Mouse (Mus musculus) bone marrow macrophage, adult 2 months (primary cell): ENCODE measurements around the gene Serpinb6a. TPM values are rescaled to one million over a fixed set of nuclear protein-coding genes. Genes with fewer than 3 reads are reported as not detected.

ENCODE experiments used
- H3K27ac ChIP-seq: 2 replicates; pipeline ENCODE4 v1.5.1; 2012; ENCODE audit warnings: low read depth, low read length; ENCODE audit not compliant: insufficient read depth
- H3K4me1 ChIP-seq: 2 replicates; pipeline ENCODE4 v1.6.1; 2012; ENCODE audit warnings: low read length; ENCODE audit not compliant: control insufficient read depth, insufficient read depth
- H3K4me3 ChIP-seq: 2 replicates; pipeline ENCODE4 v1.5.1; 2012; ENCODE audit warnings: mild to moderate bottlenecking, low read length, moderate library complexity; ENCODE audit not compliant: insufficient read depth
- CTCF ChIP-seq: IDR thresholded peaks from 2 replicates; pipeline ENCODE4 v1.5.1; 2012; ENCODE audit warnings: low read depth, mild to moderate bottlenecking, low read length, moderate library complexity
- POLR2A ChIP-seq: IDR thresholded peaks from 2 replicates; pipeline ENCODE4 v1.6.1; 2012; ENCODE audit warnings: mild to moderate bottlenecking, low read depth, low read length, borderline replicate concordance
- polyA plus RNA-seq: library from polyadenylated mRNA; stranded (reverse); fragments of >200 nt; gene quantifications from 2 replicates; pipeline ENCODE4 v1.2.4, GENCODE M21; 2012; ENCODE audit not compliant: missing spikeins, insufficient read depth, insufficient read length

The Serpinb6a gene
- polyA plus RNA-seq, 1 experiment = 743 TPM

DNA sequence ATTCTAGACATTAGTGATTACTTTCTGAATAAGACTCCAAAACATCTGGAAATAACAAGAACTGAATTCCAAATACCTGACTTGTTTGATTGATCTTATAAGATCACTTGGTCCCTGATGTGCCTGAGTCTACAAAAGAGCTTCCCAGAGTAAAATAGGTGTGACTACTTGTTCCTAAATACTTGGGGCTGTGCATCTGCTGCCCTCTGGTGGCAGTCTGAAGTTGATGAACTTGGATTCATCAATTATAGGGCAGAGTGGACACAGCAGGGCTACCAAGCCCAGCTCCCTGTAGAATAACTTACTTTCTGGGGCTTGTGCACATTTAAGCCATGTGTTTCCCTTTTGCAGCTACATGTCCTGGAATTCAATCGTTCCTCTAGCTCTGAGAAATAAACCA, 7.4 kb downstream of the Serpinb6a start:
- Histone ChIP-seq H3K4me1 (peaks cover 10% of the 10 kb centered on the region), H3K4me3 (no peak overlapping the region), H3K27ac (no peak overlapping the region)
- TF ChIP-seq CTCF = peak; percentile 39
- TF ChIP-seq POLR2A = no peak

DNA sequence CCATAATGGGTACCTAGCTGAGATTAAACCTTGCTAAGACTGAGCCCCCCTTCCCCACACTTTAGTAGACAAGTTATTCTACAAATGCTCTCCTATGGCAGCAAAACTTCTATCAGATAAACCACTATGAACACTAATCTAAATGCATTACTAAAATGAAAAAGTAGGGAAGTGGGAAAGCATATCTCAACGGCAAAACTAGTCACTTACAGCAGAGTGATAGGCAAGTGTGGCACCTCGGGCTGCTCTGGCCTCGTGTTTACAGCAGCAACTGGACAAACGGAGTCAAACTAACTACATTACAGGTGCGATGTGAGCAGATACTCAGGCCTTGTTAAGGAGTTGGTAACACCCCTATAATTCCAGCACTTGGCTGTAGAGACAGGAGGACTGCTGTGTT, 13.0 kb downstream of the Serpinb6a start:
- Histone ChIP-seq H3K4me3 (no peak overlapping the region), H3K4me1 (no peaks in the 10 kb centered on the region), H3K27ac (no peak overlapping the region)
- TF ChIP-seq CTCF = no peak
- no peak for TF ChIP-seq POLR2A

- TF ChIP-seq CTCF (no peak), POLR2A (no peak)
- Histone ChIP-seq H3K4me3 (no peak overlapping the region), H3K4me1 (peaks cover 13% of the 10 kb centered on the region), H3K27ac (no peak overlapping the region)
Measured at GRCm38 (mm10) chr13:33966574-33966973, 36.0 kb downstream of the Serpinb6a start.

DNA sequence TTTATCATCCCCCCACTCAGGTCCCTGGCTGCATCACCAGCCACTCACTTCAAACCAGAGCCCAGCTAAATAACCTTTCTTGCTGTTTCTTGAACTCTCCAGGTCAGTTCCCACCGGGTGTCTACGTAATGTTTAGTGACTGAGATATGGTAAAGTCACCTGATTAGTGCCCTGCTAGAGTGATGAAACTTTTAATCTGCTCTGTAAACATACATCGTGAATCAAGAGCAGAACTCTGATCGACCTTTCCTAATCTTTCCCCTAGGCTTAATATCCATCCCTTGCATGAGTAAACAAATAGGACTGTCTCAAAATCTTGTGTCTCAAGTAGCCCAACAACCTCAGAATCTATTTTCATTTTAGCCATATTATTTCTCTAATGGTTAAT, 36.6 kb downstream of the Serpinb6a start:
- TF ChIP-seq POLR2A (no peak), CTCF (no peak)
- Histone ChIP-seq H3K4me3 (peak overlapping the region; percentile 77), H3K4me1 (peaks cover 13% of the 10 kb centered on the region), H3K27ac (no peak overlapping the region)

DNA sequence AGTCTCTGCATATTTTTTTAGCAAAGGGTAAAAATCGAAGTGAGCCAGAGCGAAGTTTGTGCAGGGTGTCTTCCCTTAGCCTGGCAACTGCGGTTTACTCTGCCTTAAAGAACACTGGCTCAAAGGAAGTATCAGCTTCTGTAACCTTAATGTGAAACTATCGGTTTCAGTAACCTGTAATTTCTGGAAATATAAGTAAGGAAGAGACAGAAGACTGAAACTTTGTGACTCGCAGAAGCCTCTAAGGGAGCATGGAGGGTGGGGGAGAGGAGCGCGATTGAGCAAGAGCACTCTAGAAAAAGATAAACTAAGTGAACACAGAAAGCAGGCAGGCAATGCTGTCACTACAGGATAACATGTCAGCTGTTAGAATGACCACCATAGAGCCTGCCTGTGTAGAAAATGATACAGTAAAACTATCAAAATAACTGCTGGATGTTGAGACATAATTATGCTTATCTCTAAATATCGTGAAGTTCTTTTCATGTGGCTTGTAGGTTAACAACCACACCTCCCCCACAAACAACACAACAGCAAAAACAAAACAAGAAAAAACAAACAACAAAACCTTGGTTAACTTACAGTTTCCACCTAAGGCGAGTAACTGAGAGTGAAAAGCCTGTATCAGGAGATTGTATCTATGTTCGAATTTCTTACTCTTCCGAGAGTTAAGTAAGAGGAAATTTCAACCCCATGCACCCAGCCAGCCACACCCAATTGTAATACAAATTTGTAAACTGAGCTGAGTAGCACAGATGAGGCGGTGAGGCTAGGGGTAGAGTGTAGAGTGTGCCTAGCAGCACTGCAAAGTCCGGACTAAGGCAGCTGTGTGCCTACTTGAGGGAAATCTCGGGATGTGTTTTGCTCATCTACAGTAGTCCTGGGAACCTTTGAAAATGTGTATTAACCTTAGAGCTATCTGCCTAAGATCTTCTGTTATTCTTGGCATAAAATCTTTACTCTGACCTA, 37.3 kb downstream of the Serpinb6a start:
- Histone ChIP-seq H3K4me1 (peaks cover 13% of the 10 kb centered on the region), H3K4me3 (peak overlapping the region; percentile 77), H3K27ac (peak overlapping the region; percentile 92)
- TF ChIP-seq CTCF (no peak), POLR2A (no peak)

DNA sequence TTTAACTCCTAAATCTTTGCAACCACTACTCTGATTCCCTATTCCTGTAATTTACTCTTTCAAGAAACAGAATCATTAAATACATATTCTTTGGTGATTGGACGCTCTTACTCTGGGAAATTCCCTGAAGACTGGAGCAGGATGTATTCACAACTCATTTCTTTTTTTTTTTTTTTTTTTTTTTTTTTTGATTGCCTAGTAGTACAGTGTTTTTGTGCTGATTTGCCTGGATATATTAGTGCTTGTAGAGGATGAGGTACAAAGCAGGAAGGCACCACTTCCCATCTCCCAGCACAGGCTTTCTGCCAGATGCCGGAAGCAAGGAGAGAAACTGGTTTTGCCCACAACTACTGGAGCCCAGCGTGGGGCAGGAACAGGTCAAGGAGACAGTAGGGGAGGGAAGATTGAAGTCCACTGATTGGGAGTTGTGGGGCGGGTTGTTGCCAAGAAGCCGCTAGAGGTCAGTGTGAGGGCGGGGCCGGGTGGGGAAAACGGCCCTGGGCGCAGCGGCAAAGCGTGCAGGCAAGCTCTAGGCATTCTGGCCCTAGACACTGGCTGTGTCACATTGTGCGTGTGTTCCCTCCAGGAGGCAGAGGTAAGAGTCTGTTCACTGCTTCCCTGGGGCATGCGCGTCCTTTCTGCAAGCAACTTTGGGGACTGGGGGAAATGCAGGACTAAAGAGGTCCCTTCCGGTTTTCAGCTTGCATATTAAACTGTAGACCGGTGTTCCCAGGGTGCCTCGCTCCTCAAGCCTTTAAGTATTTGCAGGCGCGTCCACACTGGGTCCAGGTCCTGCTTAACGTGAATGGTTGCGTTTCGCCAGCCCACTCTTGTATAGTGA, 38.2 kb downstream of the Serpinb6a start, which contains the start of gene Nqo2:
TSS of gene Nqo2 (plus strand) at position 482 of the 841 bp plus-strand sequence.
- Histone ChIP-seq H3K4me3 (peak within 1 kb of the TSS; percentile 77), H3K27ac (peak within 1 kb of the TSS; percentile 92), H3K4me1 (peaks cover 19% of the 10 kb centered on the region)
- peak; percentile 52 for TF ChIP-seq CTCF
- TF ChIP-seq POLR2A = no peak

DNA sequence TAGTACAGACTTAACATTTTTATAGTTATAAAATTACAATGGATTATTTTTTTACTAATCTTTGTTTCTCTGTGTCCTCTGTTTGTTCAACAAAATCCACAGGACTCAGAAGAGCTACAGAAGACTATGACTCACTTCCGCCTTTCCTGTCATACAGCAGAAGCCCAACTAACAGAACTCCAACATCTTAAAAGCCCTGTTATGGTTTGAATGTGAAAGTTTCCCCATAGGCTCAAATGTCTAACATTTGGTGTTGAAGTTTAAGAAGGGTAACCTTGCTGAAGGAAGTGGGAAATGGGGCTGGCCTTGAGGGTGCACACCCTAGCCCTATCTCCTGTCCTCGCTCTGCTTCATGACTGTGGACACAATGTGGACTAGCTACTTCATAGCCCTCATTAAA, 42.8 kb downstream of the Serpinb6a start:
- H3K4me3 ChIP-seq = no peak overlapping the region
- peaks cover 20% of the 10 kb centered on the region for H3K4me1 ChIP-seq
- peak overlapping the region; percentile 85 for H3K27ac ChIP-seq

GRCm38 (mm10) chr13:33956571-33957421, 45.8 kb downstream of the Serpinb6a start:
- no peak overlapping the region for H3K4me3 ChIP-seq
- H3K27ac ChIP-seq = no peak overlapping the region
- no peak for TF ChIP-seq POLR2A
- peaks cover 30% of the 10 kb centered on the region for H3K4me1 ChIP-seq

More for the DNA sequence above, 42.8 kb downstream of the Serpinb6a start:
- TF ChIP-seq CTCF (no peak), POLR2A (no peak)

DNA sequence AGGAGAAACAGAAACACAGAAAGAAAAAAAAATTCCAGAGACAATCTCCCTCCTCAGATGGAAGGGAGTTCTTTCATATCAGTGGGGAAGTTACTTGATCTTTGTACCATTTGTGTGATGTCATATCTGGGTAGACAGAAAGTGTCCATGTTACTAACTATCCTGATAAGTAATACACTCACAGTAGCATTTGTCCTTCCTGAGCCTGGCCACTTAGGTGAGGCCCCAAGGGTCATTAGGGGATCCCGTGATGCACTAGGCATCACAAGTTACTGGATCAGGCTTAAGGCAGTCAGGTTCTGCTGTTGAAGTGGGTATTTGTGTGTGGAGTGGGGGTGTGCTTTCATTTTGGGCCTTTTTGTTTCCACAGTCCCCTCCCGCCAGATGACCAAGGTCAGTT, 49.6 kb downstream of the Serpinb6a start:
- Histone ChIP-seq H3K4me3 (no peak overlapping the region), H3K27ac (no peak overlapping the region), H3K4me1 (peaks cover 29% of the 10 kb centered on the region)
- TF ChIP-seq POLR2A = no peak
- TF ChIP-seq CTCF = no peak
